Mouse (Mus musculus) ES-E14 (cell line): ENCODE data around the gene Prune1. TPM values are rescaled to one million over a fixed set of nuclear protein-coding genes. Genes with fewer than 3 reads are reported as not detected.

Source experiments
- DNase-seq: peaks from one replicate; pipeline ENCODE4 v3.0.0-alpha.2; 2013; ENCODE audit warnings: low read depth, low spot score
- H3K27ac ChIP-seq: 2 replicates; pipeline ENCODE4 v1.5.1; 2012; ENCODE audit warnings: low read depth, mild to moderate bottlenecking, low read length, moderate library complexity, mixed read lengths; ENCODE audit not compliant: poor library complexity, insufficient read depth, severe bottlenecking
- H3K36me3 ChIP-seq: 2 replicates; pipeline ENCODE4 v1.6.1; 2012; ENCODE audit warnings: mild to moderate bottlenecking, low read length, moderate library complexity, mixed read lengths; ENCODE audit not compliant: control insufficient read depth, poor library complexity, insufficient read depth, severe bottlenecking
- H3K4me1 ChIP-seq, 2 experiments: fragments of 150-350 bp in 1 of 2; sonication (generic) in 1 of 2; 2 replicates each; pipeline ENCODE4 v1.6.1; 2012; ENCODE audit warnings: low read length in 2 of 2, mild to moderate bottlenecking in 1 of 2, mixed read lengths in 1 of 2; ENCODE audit not compliant: control insufficient read depth in 2 of 2, insufficient read depth in 2 of 2, poor library complexity in 1 of 2
- H3K4me3 ChIP-seq, 2 experiments: fragments of 150-350 bp in 1 of 2; sonication (generic) in 1 of 2; 2 replicates each; pipeline ENCODE4 v1.5.1; 2012; ENCODE audit warnings: low read length in 2 of 2, low read depth in 1 of 2, mild to moderate bottlenecking in 1 of 2, mixed read lengths in 1 of 2; ENCODE audit not compliant: insufficient read depth in 1 of 2, poor library complexity in 1 of 2, severe bottlenecking in 1 of 2
- H3K9ac ChIP-seq: 2 replicates; pipeline ENCODE4 v1.6.1; 2012; ENCODE audit warnings: low read depth, mild to moderate bottlenecking, low read length, mixed read lengths; ENCODE audit not compliant: poor library complexity, insufficient read depth, severe bottlenecking
- H3K9me3 ChIP-seq: fragments of 150-350 bp; sonication (generic); 2 replicates; pipeline ENCODE4 v1.6.1; 2012; ENCODE audit warnings: low read depth, mild to moderate bottlenecking, low read length; ENCODE audit not compliant: control insufficient read depth, insufficient read depth
- CHD2 ChIP-seq: IDR thresholded peaks from 2 replicates; pipeline ENCODE4 v1.6.1; 2014; ENCODE audit warnings: mild to moderate bottlenecking, low read depth, low read length, inconsistent platforms
- HCFC1 ChIP-seq: IDR thresholded peaks from 2 replicates; pipeline ENCODE4 v1.6.1; 2012; ENCODE audit warnings: low read length, inconsistent platforms, borderline replicate concordance; ENCODE audit not compliant: insufficient read depth
- MAFK ChIP-seq: IDR thresholded peaks from 2 replicates; pipeline ENCODE4 v1.6.1; 2014; ENCODE audit warnings: mild to moderate bottlenecking, low read depth, low read length, inconsistent platforms; ENCODE audit not compliant: insufficient read depth
- ZC3H11A ChIP-seq: IDR thresholded peaks from 2 replicates; pipeline ENCODE4 v1.6.1; 2012; ENCODE audit warnings: low read depth, mild to moderate bottlenecking, inconsistent platforms, low read length, borderline replicate concordance
- ZNF384 ChIP-seq: IDR thresholded peaks from 2 replicates; pipeline ENCODE4 v1.6.1; 2012; ENCODE audit warnings: low read depth, low read length, inconsistent platforms
- in situ Hi-C, 2 experiments: fragments of 600-800 bp; cut with MboI; formaldehyde crosslinking; loops; one replicate each; pipeline ENCODE4 v1.15.1; 2025; ENCODE audit warnings: low sequenced_read_pairs in 2 of 2, inconsistent platforms in 1 of 2; ENCODE audit not compliant: unreplicated experiment in 2 of 2
- total RNA-seq: library from RNA; depleted of rRNA; stranded (reverse); fragments of 300-350 nt; gene quantifications from 2 replicates; pipeline ENCODE4 v1.2.3, GENCODE M21; 2012

The Prune1 gene
- total RNA-seq, 1 experiment = 26.4 TPM

DNA sequence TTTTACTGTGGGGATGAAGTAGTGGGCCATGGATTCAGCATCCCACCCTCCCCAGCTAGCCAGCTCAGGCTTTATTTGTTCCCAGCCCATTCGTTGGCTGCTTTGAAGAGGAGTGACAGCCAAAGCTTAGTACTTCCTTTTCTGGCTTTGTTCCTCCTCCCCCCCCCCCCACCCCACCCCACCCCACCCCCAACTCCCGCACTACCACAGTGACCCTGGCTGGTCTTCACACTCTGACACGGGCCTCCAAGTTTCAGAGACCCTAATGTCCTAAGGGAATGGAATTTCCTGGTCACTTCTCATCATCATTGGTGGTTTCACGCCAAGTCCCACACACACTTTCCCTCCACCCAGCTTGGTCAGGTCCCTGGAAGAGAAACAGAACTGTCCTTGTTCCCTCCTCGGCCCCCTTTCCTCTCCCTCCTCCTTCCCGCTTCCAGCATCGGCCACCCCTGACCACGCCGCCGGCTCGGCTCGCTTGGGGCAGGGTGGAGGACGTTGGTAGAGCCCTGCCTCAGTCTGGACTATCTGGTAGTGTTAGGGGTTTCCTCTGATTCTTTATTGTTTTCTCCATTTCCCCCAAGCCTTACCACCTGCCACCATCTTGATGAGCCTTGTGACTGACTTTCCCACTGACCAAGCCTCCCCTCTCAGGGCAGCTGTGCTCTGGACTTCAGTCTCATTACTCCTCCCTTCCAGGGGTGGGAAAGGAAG lies 51.9 kb downstream of the Prune1 start:
- no peak for DNase-seq
- H3K9ac ChIP-seq = peak overlapping the region; percentile 85
- in situ Hi-C loops = no loop called here
- peak overlapping the region; percentile 85 to 96 for H3K4me3 ChIP-seq
- peaks cover 22 to 38% of the 10 kb centered on the region in 2 experiments for H3K4me1 ChIP-seq
- H3K9me3 ChIP-seq = no peaks in the 10 kb centered on the region
- TF ChIP-seq ZNF384 (no peak), CHD2 (no peak), HCFC1 (no peak), ZC3H11A (no peak), MAFK (no peak)
- H3K36me3 ChIP-seq = peaks cover 27% of the 10 kb centered on the region
- H3K27ac ChIP-seq = peak overlapping the region; percentile 97

DNA sequence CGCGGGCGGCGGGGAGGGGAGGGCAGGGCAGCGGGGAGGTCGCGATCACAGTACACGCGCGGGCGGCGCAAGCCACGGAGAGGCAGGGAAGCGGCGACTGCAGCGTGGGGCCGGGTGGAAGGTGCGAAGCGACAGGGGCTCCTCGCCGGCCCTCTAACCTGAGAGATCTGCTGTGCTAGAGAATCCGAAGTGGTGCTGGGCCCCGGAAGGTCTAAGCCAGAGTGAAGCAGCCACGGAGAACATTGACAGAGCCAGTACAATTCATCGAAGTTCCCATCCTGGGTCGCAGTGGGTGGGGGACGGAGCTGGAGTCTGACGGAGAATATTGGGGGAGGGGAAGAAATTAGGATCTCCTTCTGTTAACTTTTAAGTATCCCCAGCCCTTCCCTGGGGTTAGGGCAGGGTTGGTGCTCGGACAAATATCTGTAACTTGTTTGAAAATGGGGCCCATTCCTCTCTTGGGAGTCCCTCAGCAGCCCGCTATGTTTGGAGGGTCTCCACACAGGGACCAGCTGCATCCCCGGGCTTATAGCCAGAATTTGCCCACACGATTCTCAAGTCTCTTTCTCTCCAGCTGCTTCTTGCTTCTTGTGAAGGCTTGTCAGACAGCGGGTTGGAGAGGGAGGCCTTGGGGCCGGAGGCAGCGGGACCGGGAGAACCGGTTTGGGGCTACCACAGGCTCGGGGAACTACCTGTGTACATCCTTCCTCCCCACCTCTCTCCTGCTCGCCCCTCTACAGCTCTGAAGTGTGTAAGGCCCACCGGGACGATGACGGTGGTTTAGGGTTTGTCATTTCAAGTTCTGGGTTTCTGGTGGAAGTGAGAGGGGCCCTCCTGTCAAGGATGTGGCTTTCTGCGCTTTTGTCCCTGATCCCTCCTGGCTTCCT lies 52.7 kb downstream of the Prune1 start:
- H3K9me3 ChIP-seq = no peaks in the 10 kb centered on the region
- peak overlapping the region; percentile 85 for H3K9ac ChIP-seq
- TF ChIP-seq HCFC1 = no peak
- H3K36me3 ChIP-seq = peaks cover 21% of the 10 kb centered on the region
- DNase-seq = no peak
- H3K4me3 ChIP-seq = peak overlapping the region; percentile 85 to 96
- in situ Hi-C loops = no loop called here
- peaks cover 23 to 33% of the 10 kb centered on the region in 2 experiments for H3K4me1 ChIP-seq
- H3K27ac ChIP-seq = peak overlapping the region; percentile 97

DNA sequence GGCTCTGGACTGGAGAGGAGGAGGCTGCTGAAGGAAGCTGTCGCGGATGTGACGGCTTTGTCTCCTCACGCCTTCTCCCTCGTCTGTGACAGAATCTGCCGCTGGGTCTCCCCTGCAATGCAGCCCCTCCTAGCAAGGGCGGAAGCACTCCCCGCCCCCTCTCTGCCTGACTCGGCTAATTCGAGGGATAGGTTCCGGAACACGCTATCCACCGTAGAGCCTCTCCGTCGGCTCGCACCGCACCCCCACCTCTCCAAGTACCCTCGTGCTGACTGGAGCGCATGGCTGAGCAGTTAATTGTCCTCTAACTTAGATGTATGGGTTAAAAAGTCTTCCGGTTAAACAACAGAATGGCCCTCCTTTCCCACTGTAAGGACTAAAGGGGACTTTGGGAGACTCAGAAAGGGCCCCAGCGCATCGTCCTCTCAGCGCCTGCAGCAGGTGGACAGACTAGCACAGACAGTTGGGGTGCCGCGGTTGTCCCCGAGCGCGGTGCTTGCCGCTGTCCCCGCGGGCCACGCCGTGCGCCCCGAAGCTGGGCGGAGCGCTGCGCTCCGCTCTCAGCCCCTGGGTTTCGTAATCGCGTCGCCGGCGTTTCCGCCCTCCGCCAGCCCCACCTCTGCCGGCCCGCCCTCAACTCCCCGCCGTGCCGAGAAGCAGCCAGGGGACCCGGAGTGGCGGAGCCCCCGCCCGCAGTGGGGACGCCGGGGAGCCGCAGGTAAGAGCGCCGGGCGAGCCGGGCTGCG lies 53.6 kb downstream of the Prune1 start, which contains the start of gene Cdc42se1:
TSS of gene Cdc42se1 (plus strand) at position 585 of the 746 bp plus-strand sequence.
- TF ChIP-seq ZC3H11A (no peak), HCFC1 (0 out of 2 replicates have a peak, but pooled peaks have one; percentile 41), ZNF384 (no peak), MAFK (peak; percentile 86), CHD2 (0 out of 2 replicates have a peak, but pooled peaks have one; percentile 12)
- no peak for DNase-seq
- Histone ChIP-seq H3K9ac (peak within 1 kb of the TSS; percentile 85), H3K4me1 (peaks cover 26 to 27% of the 10 kb centered on the region in 2 experiments), H3K27ac (peak within 1 kb of the TSS; percentile 97), H3K4me3 (peak within 1 kb of the TSS; percentile 85 to 96), H3K36me3 (peaks cover 14% of the 10 kb centered on the region), H3K9me3 (no peaks in the 10 kb centered on the region)
- in situ Hi-C loops = no loop called here

DNA sequence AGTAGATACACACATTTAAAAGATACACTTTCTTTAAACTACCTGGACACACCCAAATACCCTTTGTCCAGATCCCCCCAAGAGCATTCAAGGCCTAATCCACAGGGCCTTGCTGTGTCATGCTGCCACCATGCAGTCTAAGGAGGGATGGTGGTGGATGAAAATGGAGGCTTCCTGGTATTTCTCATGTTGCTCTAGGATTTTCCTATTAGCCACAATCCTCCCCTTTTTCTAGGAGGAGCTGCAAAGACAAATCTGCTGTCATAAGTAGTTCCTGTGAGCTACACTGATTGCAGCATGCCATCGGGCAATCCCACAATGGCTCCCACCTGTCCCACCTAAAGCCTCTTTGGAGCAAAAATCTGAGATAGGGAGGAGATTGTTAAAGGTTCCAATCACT lies 54.7 kb downstream of the Prune1 start:
- no peak for DNase-seq
- Histone ChIP-seq H3K9ac (peak overlapping the region; percentile 71), H3K9me3 (no peaks in the 10 kb centered on the region), H3K27ac (peak overlapping the region; percentile 41; the same call in 1 of the 2 replicates), H3K36me3 (peaks cover 12% of the 10 kb centered on the region), H3K4me3 (peak overlapping the region; percentile 85 to 96), H3K4me1 (peaks cover 17 to 20% of the 10 kb centered on the region in 2 experiments)
- in situ Hi-C loops = no loop called here
- TF ChIP-seq HCFC1 = no peak
- TF ChIP-seq ZNF384 = no peak
- no peak for TF ChIP-seq MAFK
- TF ChIP-seq CHD2 = no peak
- TF ChIP-seq ZC3H11A = no peak
